Mouse (Mus musculus) cerebellum, adult 9-11 months (tissue): Measurements from ENCODE around the gene Vmn1r124.
"Not testable (repeated sequence)": the region's sequence is repeated elsewhere in the genome, so short reads cannot be mapped to it uniquely, and the experiment has no call there.

Source experiments
- DNase-seq: peaks from one replicate; pipeline ENCODE4 v3.0.0; 2022

The Vmn1r124 gene

GRCm38 (mm10) chr7:21260517-21260916 is at the start of gene Vmn1r124:
TSS of gene Vmn1r124 (minus strand) at chr7:21260617.
- DNase-seq = not testable (repeated sequence)

- not testable (repeated sequence) for DNase-seq
Measured at GRCm38 (mm10) chr7:21301367-21301766, 41.0 kb upstream of the Vmn1r124 start, which contains the start of gene Vmn1r126. TSS of gene Vmn1r126 (minus strand) at chr7:21301467.

- DNase-seq = not testable (repeated sequence)
Measured at GRCm38 (mm10) chr7:21271879-21272278, 11.5 kb upstream of the Vmn1r124 start, which contains the start of gene Vmn1r125. TSS of gene Vmn1r125 (plus strand) at chr7:21272179.
